Mouse (Mus musculus): ENCODE data around the gene Exosc6. TPM values are rescaled to one million over a fixed set of nuclear protein-coding genes. Genes with fewer than 3 reads are reported as not detected.

Gene Exosc6
- total RNA-seq, 2 experiments from 2014 or later: not detected

Small RNAs within 50 kb of the gene (microRNA-seq; reads per million reads assigned to microRNA genes)
- 0 reads per million in 2 experiments for gene Gm24103
- gene Mir3473d: 0 reads per million in 2 experiments

Other genes with a start within 250 kb of the Exosc6 start
- 10 to 100 TPM; 57.2 to 59.1 TPM for gene Cog4, start 209.7 kb upstream of the Exosc6 start, total RNA-seq (2021)
- gene Sf3b3, start 209.6 kb upstream of the Exosc6 start, total RNA-seq (2021): 10 to 100 TPM; 16.5 to 18.5 TPM
- gene Fuk, start 153.9 kb upstream of the Exosc6 start, total RNA-seq (2021): 1 to 10 TPM; 3.2 to 3.8 TPM
- 10 to 100 TPM; 47.1 to 48.8 TPM for gene St3gal2, start 136.4 kb upstream of the Exosc6 start, total RNA-seq (2021)
- 10 to 100 TPM; 23.2 to 28.6 TPM for gene Ddx19a, start 58.5 kb upstream of the Exosc6 start, total RNA-seq (2021)
- 10 to 100 TPM; 11.0 to 12.2 TPM for gene Ddx19b, start 24.6 kb upstream of the Exosc6 start, total RNA-seq (2021)
- 10 to 100 TPM; 41.0 to 41.4 TPM for gene Aars, start 23.2 kb upstream of the Exosc6 start, total RNA-seq (2021)
- under 1 TPM; 0.12 to 0.69 TPM for gene Clec18a, start 36.1 kb downstream of the Exosc6 start, total RNA-seq (2021)
- gene Pdpr, start 38.3 kb downstream of the Exosc6 start, total RNA-seq (2021): 100 to 1,000 TPM; 101 to 105 TPM
- gene Glg1, start 202.9 kb downstream of the Exosc6 start, total RNA-seq (2021): 10 to 100 TPM; 33.4 to 34.0 TPM
- gene Rfwd3, start 243.9 kb downstream of the Exosc6 start, total RNA-seq (2021): 1 to 10 TPM; 3.4 to 4.9 TPM